Mouse (Mus musculus): Measurements from ENCODE around the gene Cpvl.

Gene Cpvl

DNA sequence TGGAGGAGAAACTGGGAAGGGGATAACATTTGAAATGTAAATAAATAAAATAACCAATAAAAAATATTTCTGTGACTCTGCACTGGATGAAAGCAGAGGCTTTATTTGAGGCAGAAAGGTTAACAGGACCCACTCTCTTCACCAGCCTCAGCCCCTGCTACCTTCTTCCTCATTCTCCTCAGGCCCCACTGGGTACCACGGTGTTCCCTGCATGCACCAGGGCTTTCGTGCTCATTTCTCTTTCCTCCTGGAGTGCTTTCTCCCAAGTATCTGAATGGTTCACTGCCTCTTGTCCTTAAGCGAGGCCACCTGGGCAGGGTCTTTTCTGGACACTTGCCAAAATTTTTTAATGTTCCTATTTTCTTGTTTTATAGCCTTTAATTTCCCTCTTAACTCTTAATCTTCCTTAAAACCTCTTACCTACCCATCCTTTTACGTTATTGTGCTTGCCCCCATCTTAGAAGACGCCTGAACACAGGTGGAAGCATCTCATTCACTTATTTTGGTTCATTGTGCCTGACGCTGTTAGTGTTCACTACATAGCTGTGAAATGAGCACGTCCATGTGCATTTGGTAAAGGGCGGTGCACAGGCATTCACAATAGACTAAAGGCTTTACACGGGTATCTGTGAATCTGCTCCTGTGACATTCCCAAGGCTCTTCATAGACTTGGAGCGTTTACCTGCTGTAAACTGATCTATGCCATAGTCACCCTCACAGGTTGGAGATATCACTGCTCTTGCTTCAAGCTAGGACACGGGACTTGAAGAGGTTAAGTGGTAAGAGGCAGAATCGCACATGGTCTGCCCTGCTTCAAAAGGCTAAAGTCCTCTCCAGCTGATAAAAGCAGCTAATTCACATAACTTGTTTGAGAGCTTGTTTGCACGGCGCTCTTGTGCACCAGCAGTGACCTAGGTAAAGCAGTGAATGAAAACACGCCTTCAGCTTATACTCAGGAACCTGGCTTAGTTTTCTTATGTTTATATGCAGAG lies 41.0 kb downstream of the Cpvl start:
- DNase-seq (ENCODE audit: low spot score) = no peak

DNA sequence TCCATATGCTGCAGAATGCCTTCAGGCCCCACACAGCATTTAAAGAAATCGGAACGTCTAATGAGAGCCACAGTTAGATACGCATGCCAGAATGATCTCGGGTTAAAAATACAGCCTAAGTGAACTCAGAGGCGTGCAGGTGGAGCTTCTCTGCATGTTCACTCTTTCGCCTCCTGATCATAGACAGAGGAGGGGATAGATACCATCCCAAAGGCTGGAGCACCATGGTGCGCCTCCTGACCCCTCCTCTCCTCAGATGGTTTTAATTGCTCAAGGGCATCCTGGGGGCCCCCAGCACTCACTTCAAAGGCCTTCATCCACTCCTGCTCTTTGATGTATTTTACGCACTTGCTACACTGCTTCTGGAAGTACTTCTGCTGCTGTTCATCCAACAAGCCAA lies 46.9 kb downstream of the Cpvl start:
- DNase-seq (ENCODE audit: low spot score) = no peak

DNA sequence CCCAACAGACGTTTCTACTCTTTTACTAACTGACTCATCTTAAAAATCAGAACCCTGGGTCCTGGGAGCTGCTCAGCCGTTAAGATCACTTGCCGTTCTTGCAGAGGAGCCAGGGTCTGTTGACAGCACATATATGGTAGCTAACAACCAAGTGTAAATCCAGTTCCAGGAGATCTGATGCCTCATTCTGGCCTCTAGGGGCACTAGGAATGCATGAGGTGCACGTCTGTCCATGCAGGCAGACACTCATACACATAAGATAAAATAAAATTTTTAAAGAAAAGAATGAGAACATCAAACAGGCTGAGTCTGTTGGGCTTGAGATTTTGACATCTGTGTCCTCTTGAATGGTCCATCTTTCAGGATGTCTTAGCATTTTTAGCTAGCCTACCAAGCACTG lies 48.6 kb downstream of the Cpvl start:
- no peak for DNase-seq (ENCODE audit: low spot score)

DNA sequence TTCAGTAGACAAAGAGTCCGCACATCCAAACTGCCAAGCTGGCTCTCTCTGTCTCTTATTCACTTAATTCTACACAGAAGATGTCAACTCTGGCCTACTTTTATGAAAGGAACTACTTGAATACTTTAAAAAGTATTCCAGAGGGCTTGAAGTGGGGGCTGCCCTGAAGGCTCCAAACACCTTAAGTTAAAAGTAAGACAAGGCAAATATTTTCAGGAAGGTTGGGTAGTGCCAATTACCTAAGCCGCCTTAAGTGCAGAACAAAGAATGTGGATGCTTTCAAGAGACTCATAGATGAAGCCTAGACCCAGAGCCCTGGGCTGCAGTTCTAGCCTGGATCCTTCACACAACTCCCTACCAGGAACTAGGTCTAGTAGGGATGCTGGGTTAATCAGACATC lies 52.3 kb downstream of the Cpvl start:
- no peak for DNase-seq (ENCODE audit: low spot score)

DNA sequence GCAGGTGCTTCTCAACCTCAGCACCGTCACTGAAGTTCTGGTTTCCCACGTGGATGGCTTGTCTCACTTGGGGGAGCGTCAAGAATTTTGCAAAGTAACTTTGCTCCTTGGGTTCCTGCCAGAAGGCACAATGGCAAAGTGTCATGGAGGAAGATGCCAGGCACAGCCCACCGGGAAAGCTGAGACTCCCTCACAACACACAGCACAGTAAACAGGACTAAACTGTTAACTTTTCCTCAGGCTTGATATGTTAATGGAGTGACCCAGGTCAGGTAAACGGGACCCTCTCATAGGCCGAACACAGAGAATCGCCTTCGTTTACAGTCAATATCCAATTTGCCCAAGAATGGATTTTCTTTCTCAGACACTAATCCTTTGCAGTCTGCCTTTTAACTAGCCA lies 53.3 kb downstream of the Cpvl start:
- no peak for DNase-seq (ENCODE audit: low spot score)

DNA sequence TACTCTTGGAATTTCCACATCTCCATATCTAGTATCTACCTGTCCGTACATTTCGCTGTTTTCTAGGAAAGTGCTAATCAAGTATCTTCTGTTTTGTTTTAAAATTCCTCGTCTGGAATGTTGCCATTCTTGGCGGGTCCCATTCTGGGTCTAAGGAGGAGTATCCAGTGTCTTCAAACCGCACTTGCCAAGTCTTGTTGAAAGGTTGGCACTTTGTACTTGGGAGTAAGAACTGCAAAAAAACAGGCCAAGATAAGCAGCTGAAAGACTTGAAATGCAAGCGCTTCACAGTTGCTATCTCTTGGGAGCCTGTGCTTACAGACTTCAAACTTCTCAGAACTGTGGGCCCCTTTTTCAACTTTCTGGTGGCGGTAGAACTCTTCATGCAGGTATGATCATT lies 58.4 kb downstream of the Cpvl start:
- no peak for DNase-seq (ENCODE audit: low spot score)

DNA sequence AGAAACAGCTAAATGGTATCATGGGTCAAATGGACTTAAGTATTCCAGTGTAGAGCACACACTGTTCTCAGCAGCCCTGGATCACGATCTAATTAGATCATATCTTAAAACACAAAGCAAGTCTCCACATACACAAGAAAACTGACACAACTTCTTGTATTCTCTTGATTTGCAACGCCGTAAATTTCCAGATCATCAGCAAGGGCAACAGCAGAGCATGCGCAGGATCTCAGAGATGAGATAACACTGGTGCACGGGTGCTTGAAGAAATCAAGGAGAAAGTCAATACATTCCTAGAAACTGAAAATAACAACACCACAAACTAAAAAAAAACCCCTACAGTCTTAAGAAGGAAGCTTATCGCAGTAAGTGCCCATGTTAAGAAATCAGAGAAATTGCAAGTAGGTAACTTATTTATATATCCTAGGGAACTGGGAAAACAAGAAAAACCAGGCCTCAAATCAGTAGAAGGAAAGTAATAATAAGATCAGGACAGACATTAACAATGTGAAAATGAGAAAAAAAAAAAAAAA lies 61.4 kb downstream of the Cpvl start:
- DNase-seq (ENCODE audit: low spot score) = no peak

DNA sequence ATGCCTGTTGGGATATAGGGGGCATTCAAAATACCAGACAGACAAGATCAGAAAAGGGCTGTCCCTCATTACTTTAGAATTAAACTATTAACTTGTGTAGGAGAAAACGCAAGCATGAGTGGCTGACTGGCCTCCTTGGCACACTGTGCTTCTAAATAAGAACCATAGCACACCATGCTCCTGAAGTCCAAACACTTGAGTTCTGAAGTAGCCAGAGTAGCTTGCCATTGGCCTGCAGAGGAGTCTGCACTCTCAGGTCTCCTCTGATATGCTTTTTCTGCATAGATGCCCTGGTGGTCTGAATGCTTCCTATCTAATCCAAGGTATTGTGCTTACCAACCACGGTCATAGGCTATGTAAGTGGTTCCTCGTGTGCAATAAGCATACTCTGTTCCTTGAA lies 63.1 kb downstream of the Cpvl start:
- DNase-seq (ENCODE audit: low spot score) = no peak

DNA sequence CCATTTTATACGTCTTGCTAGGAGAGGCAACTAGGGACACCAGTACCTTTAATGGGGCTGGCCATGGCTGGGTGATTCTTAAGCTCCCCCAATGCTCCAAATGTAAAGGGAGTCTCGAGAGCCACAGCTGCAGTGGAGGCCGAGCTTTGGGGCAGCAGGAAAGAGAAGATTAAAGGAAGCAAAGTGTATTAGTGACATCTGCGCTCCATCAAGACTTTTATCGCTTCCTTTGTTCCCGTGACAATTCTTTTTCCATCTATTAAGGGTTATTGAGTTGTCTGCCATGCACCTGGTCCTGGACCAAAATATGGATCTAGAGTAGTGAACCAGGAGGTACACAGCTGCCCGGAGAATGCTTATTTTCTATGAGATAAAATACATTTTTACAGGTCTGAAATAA lies 65.3 kb downstream of the Cpvl start:
- no peak for DNase-seq (ENCODE audit: low spot score)

DNA sequence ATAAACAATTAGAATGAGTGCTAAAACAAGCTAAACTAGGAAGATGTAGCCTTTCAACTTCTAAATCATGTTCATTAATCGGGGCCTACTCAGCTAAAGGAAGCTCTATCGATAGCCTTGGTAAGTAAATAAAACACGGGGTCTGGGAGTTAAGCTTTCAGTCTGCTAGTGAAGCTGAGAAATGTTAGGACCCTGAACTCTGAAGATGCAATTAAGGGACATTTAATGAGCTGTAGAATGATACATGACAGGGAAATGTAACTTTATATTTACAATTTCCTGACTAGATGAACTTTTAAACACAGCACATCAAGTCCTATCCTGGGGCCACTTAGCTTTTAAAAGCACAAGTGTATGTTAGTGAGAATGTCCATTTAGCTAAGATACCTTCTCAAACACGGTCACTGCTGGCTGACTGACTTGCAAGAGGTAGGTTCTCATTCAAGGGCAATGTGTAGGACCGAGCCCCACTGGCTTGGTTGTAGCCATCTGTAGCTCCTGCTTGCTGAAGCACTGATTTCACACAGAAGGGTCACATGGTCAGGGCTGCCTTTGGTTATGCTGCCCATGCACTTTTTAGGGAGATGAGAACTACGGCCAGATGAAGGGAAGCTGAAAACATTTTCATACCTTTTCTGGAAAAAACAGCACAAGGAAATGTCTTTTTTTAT lies 66.2 kb downstream of the Cpvl start:
- no peak for DNase-seq (ENCODE audit: low spot score)

DNA sequence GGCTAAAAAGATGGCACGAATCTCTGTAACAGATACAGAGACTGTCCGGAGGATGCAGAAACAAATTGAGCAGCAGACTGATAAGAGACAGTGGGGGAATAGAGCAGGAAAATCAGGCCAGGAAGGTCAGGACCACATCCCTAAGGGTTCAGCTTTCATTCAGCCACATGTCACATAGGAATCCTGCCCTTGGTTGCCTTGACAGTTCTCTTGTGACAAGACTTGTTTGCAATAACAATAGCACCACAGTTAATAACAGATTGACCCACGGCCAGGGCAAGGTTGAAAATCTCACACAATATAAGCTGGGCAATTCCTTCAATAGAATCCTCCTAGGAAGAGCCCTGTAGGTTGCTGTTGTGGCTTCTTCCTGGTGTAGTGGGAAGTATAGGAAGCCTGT lies 68.5 kb downstream of the Cpvl start:
- DNase-seq (ENCODE audit: low spot score) = no peak

DNA sequence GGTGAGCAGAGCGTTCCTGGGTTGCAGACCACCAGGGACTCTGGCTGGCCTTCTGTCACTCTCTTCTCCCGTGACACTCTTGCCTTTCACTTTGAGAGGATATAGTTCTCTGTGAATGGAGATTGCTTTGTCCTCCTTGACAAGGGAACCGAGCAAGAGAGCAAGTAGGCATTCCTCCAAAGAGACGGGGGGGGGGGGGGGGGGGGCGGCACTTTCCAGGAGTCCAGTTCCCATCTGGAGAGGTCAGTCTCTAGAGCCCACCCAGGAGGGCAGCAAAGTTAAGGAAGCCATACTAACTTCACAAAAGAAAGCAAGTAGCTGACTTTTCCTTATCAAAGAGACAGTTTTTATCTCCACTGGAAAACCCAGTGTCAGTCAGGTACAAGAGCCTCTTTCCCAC lies 69.0 kb downstream of the Cpvl start:
- DNase-seq (ENCODE audit: low spot score) = no peak

DNA sequence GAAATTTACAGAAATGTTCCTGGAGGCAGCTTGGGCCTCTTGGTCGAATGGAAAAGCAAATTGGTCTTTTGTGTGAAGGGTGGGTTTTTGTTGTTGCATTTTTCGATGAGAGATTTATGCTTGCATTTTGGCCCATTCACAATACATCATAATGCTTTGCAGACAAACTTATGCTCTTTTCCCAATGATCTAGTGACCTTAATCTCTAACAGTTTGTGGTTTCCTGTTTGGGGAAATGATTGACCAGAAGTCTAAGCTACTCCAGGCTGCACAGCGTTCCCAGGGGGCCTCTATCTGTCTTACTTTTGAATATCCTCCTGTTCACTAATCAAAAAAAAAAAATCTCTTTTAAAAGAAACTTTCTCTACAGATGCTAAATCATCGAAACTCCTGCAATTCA lies 71.6 kb downstream of the Cpvl start:
- DNase-seq (ENCODE audit: low spot score) = no peak

DNA sequence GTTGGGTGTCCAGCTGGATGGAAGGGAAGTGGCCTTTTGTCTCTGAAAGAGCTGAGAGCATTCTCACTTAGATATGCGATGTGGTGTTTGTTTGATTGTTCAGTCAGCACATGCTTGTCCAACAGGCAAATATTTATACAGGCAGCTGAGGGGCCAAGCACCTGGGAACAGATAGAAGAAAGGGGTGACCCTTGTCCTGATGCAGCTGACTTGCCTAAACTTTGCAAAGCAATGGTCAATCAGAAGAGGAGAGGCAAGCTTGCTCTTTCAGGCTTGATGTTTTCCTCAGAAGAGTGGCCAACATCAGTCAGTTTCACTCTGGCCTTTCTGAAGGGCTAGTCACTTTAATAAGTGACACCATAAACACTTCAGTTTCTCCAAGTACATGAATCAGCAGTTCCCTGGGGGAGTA lies 72.4 kb downstream of the Cpvl start:
- DNase-seq (ENCODE audit: low spot score) = no peak

DNA sequence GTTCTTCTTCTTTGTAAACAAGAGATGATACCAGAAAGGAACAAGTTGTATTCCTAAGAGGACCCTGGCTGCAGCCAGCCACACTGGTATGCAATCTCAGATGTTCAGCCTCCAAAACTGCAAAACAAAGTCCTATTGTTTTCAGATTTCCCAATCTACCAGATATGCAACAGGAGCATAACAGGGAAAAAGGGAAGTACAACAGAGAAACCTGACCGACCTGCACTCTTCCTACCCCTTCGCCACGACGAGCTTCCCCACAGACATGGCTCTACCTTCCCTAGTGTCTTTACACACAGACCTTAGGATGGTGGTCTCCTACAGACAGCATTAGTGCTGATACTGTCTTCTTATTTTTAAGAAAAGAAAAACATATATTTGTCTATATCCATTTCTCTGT lies 72.9 kb downstream of the Cpvl start:
- DNase-seq (ENCODE audit: low spot score) = no peak

DNA sequence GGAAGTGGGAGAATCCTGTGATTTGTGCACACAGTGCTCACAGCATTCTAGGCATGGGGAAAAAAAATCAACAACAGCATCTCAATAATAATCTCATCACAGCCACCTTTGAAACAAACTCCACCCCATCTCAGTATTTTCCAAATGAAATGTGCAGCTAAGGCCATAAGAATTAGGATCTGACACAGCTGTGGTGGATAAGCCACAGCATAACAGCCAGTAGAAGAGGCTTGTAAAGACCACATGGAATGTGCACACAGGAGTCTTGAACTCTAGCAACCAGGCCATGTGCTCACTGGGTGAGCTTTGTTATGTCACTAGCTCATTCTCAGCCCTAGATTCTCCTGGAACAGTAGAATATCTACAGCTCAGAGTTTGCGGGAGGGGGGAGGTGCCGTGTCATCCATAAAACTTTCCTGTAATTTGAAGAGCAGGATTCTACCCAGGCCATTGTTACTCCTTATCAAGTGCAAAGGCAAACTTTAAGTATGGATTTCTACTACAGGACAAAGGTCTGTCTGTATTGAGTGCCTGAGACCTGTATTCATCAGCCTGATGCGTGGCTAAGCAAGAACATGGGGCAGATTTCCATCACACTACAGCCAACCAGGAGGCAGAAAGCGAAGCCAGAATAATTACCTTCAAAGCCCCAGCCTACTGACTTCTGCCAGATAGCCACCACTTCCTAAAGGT lies 73.6 kb downstream of the Cpvl start:
- no peak for DNase-seq (ENCODE audit: low spot score)

DNA sequence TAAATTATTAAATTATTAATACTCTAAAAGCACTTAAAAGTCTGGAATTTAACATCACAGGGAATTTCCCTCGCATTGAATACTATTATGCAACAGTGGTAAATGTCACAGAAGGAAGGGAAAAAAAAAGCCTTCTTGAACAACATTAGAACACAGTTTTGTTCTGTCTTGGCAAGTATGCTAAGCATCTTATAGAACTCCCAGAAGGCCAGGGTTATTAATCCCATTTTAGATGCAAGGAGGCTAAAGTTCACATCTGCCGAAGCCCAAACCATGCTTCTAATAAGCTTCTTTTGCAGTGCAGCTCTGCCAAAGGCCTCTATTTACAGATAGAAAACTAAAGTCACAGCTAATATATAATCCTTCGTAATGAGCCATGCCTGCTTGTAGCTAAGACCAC lies 74.3 kb downstream of the Cpvl start:
- DNase-seq (ENCODE audit: low spot score) = no peak

DNA sequence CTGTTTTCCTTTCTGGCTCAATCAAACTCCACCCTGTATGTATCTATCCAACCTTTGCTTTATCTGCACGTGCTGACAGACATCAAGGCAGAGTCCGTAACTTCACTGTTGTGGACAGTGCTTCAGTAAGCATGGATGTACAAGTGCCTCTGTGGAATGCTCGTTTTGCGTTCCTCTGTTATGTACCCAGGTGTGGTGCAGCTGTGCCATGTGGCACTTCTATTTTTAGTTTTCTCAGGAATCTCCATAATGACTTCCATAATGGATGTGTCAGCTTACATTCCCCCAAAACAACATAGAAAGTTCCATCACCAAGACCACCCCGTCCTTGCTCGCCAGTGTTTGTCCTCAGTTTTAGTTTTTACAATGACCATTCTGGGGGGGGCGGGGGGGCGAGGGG lies 76.7 kb downstream of the Cpvl start:
- DNase-seq (ENCODE audit: low spot score) = no peak

DNA sequence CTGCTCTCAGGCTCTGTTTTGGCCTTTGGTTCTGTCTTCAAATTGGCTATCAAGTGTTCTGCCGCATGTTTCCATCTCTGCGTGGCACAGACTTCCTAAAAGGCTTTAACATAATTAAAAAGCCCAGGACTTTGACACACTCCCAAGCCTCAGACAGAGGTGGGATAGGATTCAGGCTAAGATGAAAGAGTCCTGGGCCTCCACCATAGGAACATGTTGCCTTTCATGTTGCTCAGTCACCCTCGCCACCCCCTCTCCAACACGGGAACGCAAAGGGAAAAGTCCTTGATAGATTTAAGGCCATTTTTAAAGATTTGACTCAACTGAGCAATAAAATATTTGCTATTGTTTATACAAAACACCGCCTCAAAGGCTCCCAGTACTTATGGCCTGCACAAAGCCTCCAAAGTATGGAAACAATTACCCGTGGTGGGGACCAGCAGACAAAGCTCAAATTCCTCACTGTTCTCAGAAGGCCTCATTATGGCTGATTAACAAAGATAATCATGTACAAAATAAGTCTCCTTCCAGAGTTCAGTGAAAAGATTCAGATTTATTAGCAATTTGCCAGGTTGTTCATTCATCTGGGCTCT lies 80.5 kb downstream of the Cpvl start:
- DNase-seq (ENCODE audit: low spot score) = no peak

DNA sequence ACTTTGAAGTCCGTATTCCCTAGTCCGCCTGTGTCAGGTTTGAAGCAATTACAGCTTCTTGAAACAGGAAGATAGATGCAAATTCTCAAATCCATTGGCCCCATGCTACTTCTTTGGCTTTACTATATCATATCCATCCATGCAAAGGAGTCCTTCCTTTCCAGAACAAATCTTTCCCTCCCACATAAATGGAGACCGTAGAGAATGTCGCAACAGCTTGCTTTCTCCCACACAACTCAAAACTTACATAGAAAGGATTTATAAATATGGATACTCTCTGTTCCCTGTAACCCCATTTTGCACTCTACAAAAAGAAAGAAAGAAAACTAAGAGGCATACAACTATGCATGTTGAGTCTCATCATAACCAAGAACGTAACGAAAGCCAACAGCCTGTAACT lies 81.3 kb downstream of the Cpvl start:
- DNase-seq (ENCODE audit: low spot score) = no peak

DNA sequence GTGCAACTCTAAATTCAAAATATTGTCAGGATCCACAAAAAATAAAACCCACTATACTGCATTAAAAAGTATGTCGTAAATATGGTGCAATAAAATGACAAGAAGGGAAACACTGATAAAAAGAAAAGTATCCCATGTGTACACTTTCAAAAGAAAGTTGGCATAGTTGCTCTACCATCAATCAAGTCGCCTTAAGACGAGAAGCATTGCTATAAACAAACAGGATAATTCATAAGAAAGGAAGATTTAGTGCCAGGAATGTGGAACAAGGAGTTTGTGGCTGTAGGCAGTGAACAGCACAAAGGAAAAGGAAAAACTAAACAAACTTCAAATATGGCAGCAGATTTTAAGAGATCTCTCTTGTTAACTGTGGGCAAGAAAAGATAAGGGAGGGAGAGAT lies 84.7 kb downstream of the Cpvl start:
- DNase-seq (ENCODE audit: low spot score) = no peak

DNA sequence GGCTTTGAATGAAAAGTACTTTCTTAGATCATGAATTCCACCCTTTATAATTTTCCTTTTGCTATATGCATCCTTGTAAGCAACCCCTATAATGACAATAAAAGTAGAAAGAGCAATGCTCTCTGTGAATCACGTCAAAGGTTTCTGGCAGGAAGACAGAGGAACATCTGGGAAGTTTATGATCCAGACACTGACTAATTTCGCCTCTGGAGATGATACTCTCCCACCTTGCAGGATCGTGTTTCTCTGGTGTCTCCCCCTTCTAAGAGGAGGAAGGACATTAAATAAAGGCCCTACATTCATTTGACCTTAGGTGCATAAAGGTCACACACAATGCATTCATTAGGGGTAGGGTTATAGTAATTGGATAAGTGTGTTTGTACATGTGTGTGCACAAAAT lies 87.4 kb downstream of the Cpvl start:
- DNase-seq (ENCODE audit: low spot score) = no peak
